Mouse (Mus musculus) megakaryocyte-erythroid progenitor cell, adult 5 weeks (primary cell): Measurements from ENCODE around the gene Carf. TPM values are rescaled to one million over a fixed set of nuclear protein-coding genes. Genes with fewer than 3 reads are reported as not detected.

Source experiments
- polyA plus RNA-seq: library from polyadenylated mRNA; stranded (reverse); fragments of >175 nt; gene quantifications from 2 replicates; pipeline ENCODE4 v1.2.3, GENCODE M21; 2012

Gene Carf
- polyA plus RNA-seq = 0.23 and 0.69 TPM in 2 replicates

DNA sequence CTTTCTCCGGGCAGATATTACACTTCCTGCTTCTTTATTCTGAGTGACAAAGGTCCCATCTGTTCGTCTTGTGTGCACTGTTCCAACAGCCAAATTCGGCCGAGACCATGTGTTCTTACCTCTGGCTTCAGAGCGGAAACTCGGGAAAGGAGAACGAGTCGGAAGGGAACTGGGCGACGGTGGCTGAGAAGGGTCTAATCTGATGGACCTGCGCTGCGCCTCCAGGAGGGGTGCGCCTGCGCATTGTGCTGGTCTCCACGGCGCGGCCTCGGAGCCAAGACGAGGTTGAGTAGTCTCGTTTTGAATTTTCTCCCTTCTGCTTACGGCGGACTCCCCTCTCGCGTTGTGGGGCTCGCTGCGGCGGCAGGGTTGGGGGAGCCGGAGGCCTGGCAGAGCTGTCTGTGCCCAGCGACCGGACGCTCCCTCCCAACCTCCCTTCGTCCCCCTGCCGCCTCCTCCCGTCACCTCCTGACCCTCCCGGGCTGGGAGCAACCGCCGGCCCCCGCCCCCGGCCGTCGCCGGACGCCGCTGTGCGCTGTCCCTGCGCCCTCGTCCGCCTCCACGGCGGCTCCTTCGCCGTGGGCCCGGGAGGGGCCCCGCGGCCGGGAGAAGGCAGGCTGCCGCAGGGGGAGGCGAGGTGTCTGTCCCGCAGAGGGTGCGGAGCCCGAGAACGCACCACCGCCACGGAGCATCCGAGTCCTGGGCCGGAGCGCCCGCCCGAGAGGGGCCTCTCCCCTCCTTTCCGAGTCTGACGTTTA is at the start of gene Carf, which contains the start of gene Wdr12:
Carf (plus strand) TSS at position 224 of the 758 bp plus-strand sequence.
Wdr12 (minus strand) TSS at position 622 of the 758 bp plus-strand sequence.

DNA sequence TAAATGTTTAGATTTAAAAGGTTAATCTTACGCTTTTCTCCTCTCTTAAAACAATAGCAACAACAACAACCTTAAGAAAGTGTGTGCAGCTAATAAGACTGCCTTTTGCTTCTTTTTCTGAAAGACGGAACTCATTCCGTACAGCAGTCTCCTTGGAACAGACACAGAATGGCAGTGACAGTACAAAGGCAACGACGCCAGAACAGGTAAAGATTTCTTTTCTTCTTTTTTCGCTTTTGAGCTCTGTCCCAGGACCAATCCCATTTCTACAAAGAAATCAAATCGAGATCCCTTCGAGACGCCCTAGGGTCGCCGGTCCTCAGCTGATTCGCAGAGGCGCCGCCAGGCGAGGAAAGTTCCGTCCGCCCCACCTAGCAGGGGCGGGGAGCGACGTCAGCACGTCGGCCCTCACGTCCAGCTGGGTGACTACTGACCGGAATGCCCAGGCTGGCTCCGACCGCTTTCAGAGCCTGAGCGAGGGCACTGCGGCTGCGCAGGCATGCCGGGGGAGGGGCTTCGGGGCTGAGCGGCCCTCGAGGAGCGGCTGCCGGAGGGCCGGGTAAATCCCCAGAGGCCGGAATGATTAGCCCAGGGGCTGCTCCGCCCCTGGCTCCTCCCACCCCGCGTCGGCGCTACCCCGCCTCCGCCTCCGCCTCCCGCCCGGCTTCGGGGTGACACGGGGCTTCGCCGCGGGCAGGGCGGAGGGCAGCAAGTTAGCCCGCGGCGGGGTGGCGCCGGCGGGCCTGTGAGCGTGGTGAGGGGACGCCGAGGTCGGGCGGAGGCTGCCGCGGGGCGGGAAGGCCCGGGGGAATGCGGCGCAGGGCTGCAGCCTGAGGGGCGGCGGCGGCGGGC is 82.1 kb downstream of the Carf start, which contains the start of gene Nbeal1:
Nbeal1 (plus strand) TSS at position 668 of the 852 bp plus-strand sequence.

Other genes with a start within 250 kb of the Carf start
- gene Fam117b, start 185.2 kb upstream of the Carf start, polyA plus RNA-seq = 26.3 and 30.0 TPM in 2 replicates
- gene Ica1l, start 55.1 kb upstream of the Carf start, polyA plus RNA-seq = 0.60 and 1.0 TPM in 2 replicates
- 4.8 and 4.9 TPM in 2 replicates for gene Wdr12, start 398 bp downstream of the Carf start, polyA plus RNA-seq
- 0.30 and 0.31 TPM in 2 replicates for gene Nbeal1, start 82.4 kb downstream of the Carf start, polyA plus RNA-seq
- 5.8 and 9.2 TPM in 2 replicates for gene Cyp20a1, start 245.1 kb downstream of the Carf start, polyA plus RNA-seq